Mouse (Mus musculus) heart, adult 2 months (tissue): Measurements from ENCODE around the gene Phf3.

ENCODE experiments used
- CTCF ChIP-seq: fragments of 200-600 bp; IDR thresholded peaks from 2 replicates; pipeline ENCODE4 v1.8.1; 2022; ENCODE audit warnings: antibody characterized with exemption, mild to moderate bottlenecking, moderate library complexity
- EP300 ChIP-seq: fragments of 200-500 bp; IDR thresholded peaks from 2 replicates; pipeline ENCODE4 v1.6.1; 2011; ENCODE audit warnings: low read depth, low read length, control low read depth; ENCODE audit not compliant: insufficient read depth

DNA sequence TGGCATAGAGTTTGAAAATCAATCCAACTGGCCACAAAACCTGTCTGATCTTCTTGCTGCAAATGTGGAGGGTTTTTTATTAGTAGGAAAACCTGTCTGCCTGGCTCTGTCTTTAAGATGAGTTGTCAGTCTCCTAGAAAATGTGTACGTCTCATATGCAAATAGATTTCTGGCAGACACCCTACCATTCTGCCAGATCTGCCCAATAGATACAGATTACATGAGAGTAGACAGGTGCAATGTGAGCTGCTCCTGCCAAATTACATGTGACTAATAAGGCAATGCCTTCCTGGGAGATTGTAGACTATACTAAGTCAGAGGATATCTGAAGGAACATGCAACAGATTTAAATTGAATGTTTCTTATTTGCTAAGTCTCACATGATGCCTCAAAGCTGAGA lies 83.5 kb downstream of the Phf3 start:
- TF ChIP-seq EP300 (no peak), CTCF (no peak)
